Comparison of ENCODE assay signal across 11 mouse cellular contexts in genomic region chr7:128725189-128725588, GRCm38 (mm10). TPM values are rescaled to one million over a fixed set of nuclear protein-coding genes. Genes with fewer than 3 reads are reported as not detected.
A peak's percentile ranks its signal among the peaks of the same experiment; 100 is the strongest.
DNase-seq lines count a peak whose midpoint lies in the region; ATAC-seq lines count a peak whose summit lies in the region.
"Had no signal": no experiment of that assay in that cellular context is flagged by ENCODE, and none has a peak within 500 bp of the region (broad histone marks: within the 10 kb centered on the region; RNA-seq: fewer than 3 reads in every experiment).

No protein-coding gene starts in this region.

- no peak overlapping the region for H3K4me3 ChIP-seq in forebrain, embryonic 12.5 days (replicated peaks)
- H3K4me3 ChIP-seq in forebrain, embryonic 10.5 days = no peak overlapping the region
- no peak overlapping the region for H3K4me3 ChIP-seq in hindbrain, embryonic 13.5 days
- no peak overlapping the region for H3K4me3 ChIP-seq in hindbrain, embryonic 14.5 days (replicated peaks; ENCODE audit: low read length)
- H3K4me3 ChIP-seq in lung, embryonic 15.5 days = no peak overlapping the region
- H3K4me3 ChIP-seq in intestine, embryonic 16.5 days (ENCODE audit: low read length) = no peak overlapping the region
- H3K4me3 ChIP-seq: limb, embryonic 15.5 days; megakaryocyte, embryonic 14.5 days; stomach, embryonic 15.5 days had no signal

- no peak overlapping the region for H3K9ac ChIP-seq in forebrain, embryonic 12.5 days
- H3K9ac ChIP-seq in hindbrain, embryonic 13.5 days = no peak overlapping the region
- H3K9ac ChIP-seq in hindbrain, embryonic 14.5 days = no peak overlapping the region
- no peak overlapping the region for H3K9ac ChIP-seq in lung, embryonic 15.5 days
- H3K9ac ChIP-seq in intestine, embryonic 16.5 days (ENCODE audit: low read depth, low read length) = no peak overlapping the region
- H3K9ac ChIP-seq: limb, embryonic 15.5 days; stomach, embryonic 15.5 days had no signal

- peaks cover 24% of the 10 kb centered on the region for H3K36me3 ChIP-seq in forebrain, embryonic 12.5 days (replicated peaks)
- H3K36me3 ChIP-seq in forebrain, embryonic 10.5 days (replicated peaks) = peaks cover 56% of the 10 kb centered on the region
- H3K36me3 ChIP-seq in hindbrain, embryonic 13.5 days = peaks cover 21% of the 10 kb centered on the region
- peaks cover 29% of the 10 kb centered on the region for H3K36me3 ChIP-seq in hindbrain, embryonic 14.5 days (replicated peaks; ENCODE audit: control insufficient read depth, insufficient read depth)
- H3K36me3 ChIP-seq in lung, embryonic 15.5 days = peaks cover 24% of the 10 kb centered on the region; the same call in 1 of the 2 replicates
- H3K36me3 ChIP-seq in intestine, embryonic 16.5 days (ENCODE audit: control insufficient read depth, insufficient read depth, low read length) = 0 out of 2 replicates have a peak, but pooled peaks cover 2% of the 10 kb centered on the region

- H3K27me3 ChIP-seq in forebrain, embryonic 12.5 days = no peaks in the 10 kb centered on the region
- no peaks in the 10 kb centered on the region for H3K27me3 ChIP-seq in forebrain, embryonic 10.5 days (ENCODE audit: poor library complexity, severe bottlenecking)
- no peaks in the 10 kb centered on the region for H3K27me3 ChIP-seq in hindbrain, embryonic 13.5 days
- H3K27me3 ChIP-seq in hindbrain, embryonic 14.5 days (ENCODE audit: control insufficient read depth, insufficient read depth, low read length) = no peaks in the 10 kb centered on the region
- H3K27me3 ChIP-seq in lung, embryonic 15.5 days = no peaks in the 10 kb centered on the region
- no peaks in the 10 kb centered on the region for H3K27me3 ChIP-seq in intestine, embryonic 16.5 days (replicated peaks; ENCODE audit: control insufficient read depth, insufficient read depth, low read length)
- H3K27me3 ChIP-seq: limb, embryonic 15.5 days; megakaryocyte, embryonic 14.5 days; stomach, embryonic 15.5 days had no signal

- WGBS in forebrain, embryonic 12.5 days = 84% methylated on average over 9 of the region's 9 CpGs
- WGBS in forebrain, embryonic 10.5 days = 90% methylated on average over 9 of the region's 9 CpGs
- 88% methylated on average over 9 of the region's 9 CpGs for WGBS in hindbrain, embryonic 13.5 days
- WGBS in hindbrain, embryonic 14.5 days = 84% methylated on average over 9 of the region's 9 CpGs
- 82% methylated on average over 9 of the region's 9 CpGs for WGBS in lung, embryonic 15.5 days
- 83% methylated on average over 9 of the region's 9 CpGs for WGBS in intestine, embryonic 16.5 days

- peaks cover 21% of the 10 kb centered on the region for H3K4me1 ChIP-seq in forebrain, embryonic 12.5 days
- peaks cover 24% of the 10 kb centered on the region for H3K4me1 ChIP-seq in forebrain, embryonic 10.5 days
- H3K4me1 ChIP-seq in hindbrain, embryonic 13.5 days (replicated peaks) = peaks cover 18% of the 10 kb centered on the region
- no peaks in the 10 kb centered on the region for H3K4me1 ChIP-seq in hindbrain, embryonic 14.5 days (replicated peaks; ENCODE audit: control insufficient read depth, insufficient read depth, low read length)
- peaks cover 19% of the 10 kb centered on the region for H3K4me1 ChIP-seq in lung, embryonic 15.5 days
- H3K4me1 ChIP-seq in intestine, embryonic 16.5 days (ENCODE audit: control insufficient read depth, insufficient read depth, low read length) = peaks cover 5% of the 10 kb centered on the region

- no peak overlapping the region for H3K4me2 ChIP-seq in forebrain, embryonic 12.5 days
- no peak overlapping the region for H3K4me2 ChIP-seq in hindbrain, embryonic 13.5 days
- no peak overlapping the region for H3K4me2 ChIP-seq in hindbrain, embryonic 14.5 days (replicated peaks)
- no peak overlapping the region for H3K4me2 ChIP-seq in lung, embryonic 15.5 days
- no peak overlapping the region for H3K4me2 ChIP-seq in intestine, embryonic 16.5 days (ENCODE audit: low read depth, low read length)
- H3K4me2 ChIP-seq: limb, embryonic 15.5 days; stomach, embryonic 15.5 days had no signal

- no peaks in the 10 kb centered on the region for H3K9me3 ChIP-seq in forebrain, embryonic 12.5 days
- no peaks in the 10 kb centered on the region for H3K9me3 ChIP-seq in forebrain, embryonic 10.5 days
- no peaks in the 10 kb centered on the region for H3K9me3 ChIP-seq in hindbrain, embryonic 13.5 days
- H3K9me3 ChIP-seq in hindbrain, embryonic 14.5 days (ENCODE audit: control insufficient read depth, low read length) = no peaks in the 10 kb centered on the region
- H3K9me3 ChIP-seq in lung, embryonic 15.5 days = no peaks in the 10 kb centered on the region
- no peaks in the 10 kb centered on the region for H3K9me3 ChIP-seq in intestine, embryonic 16.5 days (ENCODE audit: control insufficient read depth, low read length)
- H3K9me3 ChIP-seq: limb, embryonic 15.5 days; megakaryocyte, embryonic 14.5 days; stomach, embryonic 15.5 days had no signal

- no peak for DNase-seq in forebrain, embryonic 10.5 days (ENCODE audit: extremely low spot score, low spot score)
- DNase-seq in hindbrain, embryonic 14.5 days (ENCODE audit: low spot score) = no peak
- DNase-seq in lung, postnatal 10 days = no peak
- no peak for DNase-seq in natural killer cell, adult 2 months (ENCODE audit: low spot score in 2 of 2)

- no peak for ATAC-seq in forebrain, embryonic 12.5 days (ENCODE audit: low FRiP score)
- no peak for ATAC-seq in hindbrain, embryonic 13.5 days (ENCODE audit: low FRiP score)
- ATAC-seq in hindbrain, embryonic 14.5 days (ENCODE audit: low FRiP score) = no peak
- peak; percentile 50; the same call in 1 of the 2 replicates for ATAC-seq in lung, embryonic 15.5 days (ENCODE audit: borderline replicate concordance, extremely low read depth, low FRiP score, low TSS enrichment)
- peak; percentile 36; the same call in 1 of the 2 replicates for ATAC-seq in intestine, embryonic 16.5 days

- H3K27ac ChIP-seq in forebrain, embryonic 12.5 days = 0 out of 2 replicates have a peak overlapping the region, but pooled peaks have one; percentile 8
- no peak overlapping the region for H3K27ac ChIP-seq in forebrain, embryonic 10.5 days
- peak overlapping the region; percentile 5; the same call in 1 of the 2 replicates for H3K27ac ChIP-seq in hindbrain, embryonic 13.5 days
- no peak overlapping the region for H3K27ac ChIP-seq in hindbrain, embryonic 14.5 days
- no peak overlapping the region; the same call in 1 of the 2 replicates for H3K27ac ChIP-seq in lung, embryonic 15.5 days
- no peak overlapping the region for H3K27ac ChIP-seq in intestine, embryonic 16.5 days (ENCODE audit: low read length)
- H3K27ac ChIP-seq: limb, embryonic 15.5 days; stomach, embryonic 15.5 days had no signal

RNA-seq across cellular contexts. Expression of gene Mcmbp, which starts 15.1 kb away (rescaled TPM):
- 73.3 and 83.0 TPM in 2 replicates for polyA plus RNA-seq in forebrain, embryonic 12.5 days (2016; fragmentation: Nextera tagmentation; extraction: Ambion mirVana)
- polyA plus RNA-seq in forebrain, embryonic 10.5 days (2016; fragmentation: Nextera tagmentation; extraction: Ambion mirVana) = 75.3 and 82.2 TPM in 2 replicates
- polyA plus RNA-seq in hindbrain, embryonic 13.5 days (2015; fragmentation: Nextera tagmentation; extraction: Ambion mirVana) = 53.8 and 57.1 TPM in 2 replicates
- 50.9 and 52.2 TPM in 2 replicates for polyA plus RNA-seq in hindbrain, embryonic 14.5 days (2014; fragmentation: Nextera tagmentation; extraction: Ambion mirVana)
- polyA plus RNA-seq in lung, embryonic 15.5 days (2015; fragmentation: Nextera tagmentation; extraction: Ambion mirVana) = 66.9 and 67.3 TPM in 2 replicates
- polyA plus RNA-seq in intestine, embryonic 16.5 days (2015; fragmentation: Nextera tagmentation; extraction: Ambion mirVana) = 35.3 and 40.2 TPM in 2 replicates

RNA-seq across cellular contexts. Expression of gene Sec23ip, which starts 19.6 kb away (rescaled TPM):
- 43.1 and 45.7 TPM in 2 replicates for polyA plus RNA-seq in forebrain, embryonic 12.5 days (2016; fragmentation: Nextera tagmentation; extraction: Ambion mirVana)
- polyA plus RNA-seq in forebrain, embryonic 10.5 days (2016; fragmentation: Nextera tagmentation; extraction: Ambion mirVana) = 40.4 and 40.7 TPM in 2 replicates
- 42.5 and 44.0 TPM in 2 replicates for polyA plus RNA-seq in hindbrain, embryonic 13.5 days (2015; fragmentation: Nextera tagmentation; extraction: Ambion mirVana)
- 34.8 and 37.7 TPM in 2 replicates for polyA plus RNA-seq in hindbrain, embryonic 14.5 days (2014; fragmentation: Nextera tagmentation; extraction: Ambion mirVana)
- polyA plus RNA-seq in lung, embryonic 15.5 days (2015; fragmentation: Nextera tagmentation; extraction: Ambion mirVana) = 37.6 and 38.8 TPM in 2 replicates
- 28.9 and 29.7 TPM in 2 replicates for polyA plus RNA-seq in intestine, embryonic 16.5 days (2015; fragmentation: Nextera tagmentation; extraction: Ambion mirVana)

Comparison
In these comparisons a context has a peak if more than half of its experiments do, and no peak if none do; other contexts are left out.
1. H3K27ac ChIP-seq: peak in forebrain, embryonic 12.5 days (single experiment) and hindbrain, embryonic 13.5 days (single experiment); none in forebrain, embryonic 10.5 days (single experiment), hindbrain, embryonic 14.5 days (single experiment), lung, embryonic 15.5 days (single experiment) and intestine, embryonic 16.5 days (single experiment).
2. ATAC-seq: peak in lung, embryonic 15.5 days (single experiment) and intestine, embryonic 16.5 days (single experiment); none in forebrain, embryonic 12.5 days (single experiment), hindbrain, embryonic 13.5 days (single experiment) and hindbrain, embryonic 14.5 days (single experiment).